Mouse (Mus musculus): ENCODE data around the gene Gstm5. TPM values are rescaled to one million over a fixed set of nuclear protein-coding genes. Genes with fewer than 3 reads are reported as not detected.
"Not testable (repeated sequence)": the region's sequence is repeated elsewhere in the genome, so short reads cannot be mapped to it uniquely, and the experiment has no call there.

Gstm5 gene
- total RNA-seq, 1 experiment: 20.7 TPM

- no peak for TF ChIP-seq MAFK (IDR thresholded peaks at IDR 0.05; ENCODE audit: insufficient read depth, low read depth, low read length)
- TF ChIP-seq CHD2 (IDR thresholded peaks at IDR 0.05; ENCODE audit: low read depth, low read length): no peak
- TF ChIP-seq ZNF384 (IDR thresholded peaks at IDR 0.05; ENCODE audit: low read depth, low read length): no peak
- no peak for TF ChIP-seq ZC3H11A (IDR thresholded peaks at IDR 0.05; ENCODE audit: borderline replicate concordance, low read depth, low read length)
- TF ChIP-seq HCFC1 (IDR thresholded peaks at IDR 0.05; ENCODE audit: borderline replicate concordance, insufficient read depth, low read length): no peak
- in situ Hi-C loops (cut with MboI; ENCODE audit: low sequenced_read_pairs in 2 of 2, unreplicated experiment in 2 of 2): no loop called here
- Histone ChIP-seq H3K9me3 (ENCODE audit: control insufficient read depth, insufficient read depth, low read depth, low read length) (no peaks in the 10 kb centered on the region), H3K4me3 (ENCODE audit: insufficient read depth in 1 of 2, low read depth in 1 of 2, low read length in 2 of 2, poor library complexity in 1 of 2, severe bottlenecking in 1 of 2) (no peak overlapping the region), H3K27ac (ENCODE audit: insufficient read depth, low read depth, low read length, poor library complexity, severe bottlenecking) (no peak overlapping the region), H3K4me1 (ENCODE audit: control insufficient read depth in 2 of 2, insufficient read depth in 2 of 2, low read length in 2 of 2, poor library complexity in 1 of 2) (peaks cover 0 to 12% of the 10 kb centered on the region in 2 experiments; a peak in 2 of 4 replicates), H3K36me3 (ENCODE audit: control insufficient read depth, insufficient read depth, low read length, poor library complexity, severe bottlenecking) (no peaks in the 10 kb centered on the region), H3K9ac (ENCODE audit: insufficient read depth, low read depth, low read length, poor library complexity, severe bottlenecking) (no peak overlapping the region)
- DNase-seq (ENCODE audit: low read depth, low spot score): no peak
These were observed 42.1 kb upstream of the Gstm5 start for GRCm38 (mm10) chr3:107853232-107854181.

DNA sequence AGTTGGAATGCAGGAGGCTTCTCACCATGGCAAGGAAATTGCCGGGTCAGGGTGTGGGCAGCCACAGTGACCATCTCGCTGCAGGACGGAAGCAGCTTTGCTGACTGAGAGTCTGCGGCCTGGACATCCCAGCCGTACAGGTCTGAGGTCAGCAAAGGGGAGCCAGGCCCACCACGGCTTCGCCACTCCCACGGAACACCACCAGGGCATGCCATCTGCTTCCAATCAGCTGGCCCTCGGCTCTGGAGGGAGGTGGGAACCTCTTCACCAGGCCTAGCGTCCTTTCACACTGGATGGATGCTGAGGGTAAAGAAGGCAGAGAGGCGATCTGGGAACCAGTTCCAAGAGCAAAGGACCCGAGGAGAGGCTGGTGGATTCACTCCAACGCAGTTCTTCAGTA, 40.3 kb upstream of the Gstm5 start:
- H3K9ac ChIP-seq (ENCODE audit: insufficient read depth, low read depth, low read length, poor library complexity, severe bottlenecking): no peak overlapping the region
- no peak overlapping the region for H3K27ac ChIP-seq (ENCODE audit: insufficient read depth, low read depth, low read length, poor library complexity, severe bottlenecking)
- H3K36me3 ChIP-seq (ENCODE audit: control insufficient read depth, insufficient read depth, low read length, poor library complexity, severe bottlenecking): no peaks in the 10 kb centered on the region
- H3K9me3 ChIP-seq (ENCODE audit: control insufficient read depth, insufficient read depth, low read depth, low read length): no peaks in the 10 kb centered on the region
- in situ Hi-C loops (cut with MboI; ENCODE audit: low sequenced_read_pairs in 2 of 2, unreplicated experiment in 2 of 2): no loop called here
- H3K4me1 ChIP-seq (ENCODE audit: control insufficient read depth in 2 of 2, insufficient read depth in 2 of 2, low read length in 2 of 2, poor library complexity in 1 of 2): peaks cover 0 to 7% of the 10 kb centered on the region in 2 experiments; a peak in 2 of 4 replicates
- DNase-seq (ENCODE audit: low read depth, low spot score): no peak
- TF ChIP-seq MAFK (IDR thresholded peaks at IDR 0.05; ENCODE audit: insufficient read depth, low read depth, low read length): no peak
- TF ChIP-seq HCFC1 (IDR thresholded peaks at IDR 0.05; ENCODE audit: borderline replicate concordance, insufficient read depth, low read length): no peak
- no peak for TF ChIP-seq ZNF384 (IDR thresholded peaks at IDR 0.05; ENCODE audit: low read depth, low read length)
- no peak for TF ChIP-seq CHD2 (IDR thresholded peaks at IDR 0.05; ENCODE audit: low read depth, low read length)
- no peak for TF ChIP-seq ZC3H11A (IDR thresholded peaks at IDR 0.05; ENCODE audit: borderline replicate concordance, low read depth, low read length)
- no peak overlapping the region for H3K4me3 ChIP-seq (ENCODE audit: insufficient read depth in 1 of 2, low read depth in 1 of 2, low read length in 2 of 2, poor library complexity in 1 of 2, severe bottlenecking in 1 of 2)

DNA sequence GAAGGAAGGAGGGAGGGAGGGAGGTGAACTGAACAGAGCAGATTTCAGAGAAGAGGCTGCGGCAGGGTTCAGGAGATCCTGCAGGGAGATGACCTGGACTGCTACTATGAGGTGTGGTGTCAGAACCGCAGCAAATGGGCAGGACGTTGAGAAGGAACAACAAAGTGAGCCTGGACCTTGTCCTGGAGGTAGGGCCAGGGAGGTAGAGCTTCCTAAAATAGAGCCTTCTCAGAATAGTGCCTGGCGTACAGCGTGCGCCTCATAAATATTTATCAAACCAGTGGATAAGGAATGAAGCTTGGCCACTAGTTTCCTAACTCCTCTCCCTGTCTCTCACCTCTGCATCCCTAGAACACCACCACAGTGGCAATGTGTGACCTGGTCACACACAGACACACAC, 38.0 kb upstream of the Gstm5 start:
- Histone ChIP-seq H3K36me3 (ENCODE audit: control insufficient read depth, insufficient read depth, low read length, poor library complexity, severe bottlenecking) (no peaks in the 10 kb centered on the region), H3K9ac (ENCODE audit: insufficient read depth, low read depth, low read length, poor library complexity, severe bottlenecking) (no peak overlapping the region), H3K4me1 (ENCODE audit: control insufficient read depth in 2 of 2, insufficient read depth in 2 of 2, low read length in 2 of 2, poor library complexity in 1 of 2) (no peaks in the 10 kb centered on the region), H3K9me3 (ENCODE audit: control insufficient read depth, insufficient read depth, low read depth, low read length) (no peaks in the 10 kb centered on the region), H3K4me3 (ENCODE audit: insufficient read depth in 1 of 2, low read depth in 1 of 2, low read length in 2 of 2, poor library complexity in 1 of 2, severe bottlenecking in 1 of 2) (no peak overlapping the region), H3K27ac (ENCODE audit: insufficient read depth, low read depth, low read length, poor library complexity, severe bottlenecking) (no peak overlapping the region)
- in situ Hi-C loops (cut with MboI; ENCODE audit: low sequenced_read_pairs in 2 of 2, unreplicated experiment in 2 of 2): no loop called here
- DNase-seq (ENCODE audit: low read depth, low spot score): no peak
- TF ChIP-seq ZNF384 (IDR thresholded peaks at IDR 0.05; ENCODE audit: low read depth, low read length): no peak
- no peak for TF ChIP-seq ZC3H11A (IDR thresholded peaks at IDR 0.05; ENCODE audit: borderline replicate concordance, low read depth, low read length)

DNA sequence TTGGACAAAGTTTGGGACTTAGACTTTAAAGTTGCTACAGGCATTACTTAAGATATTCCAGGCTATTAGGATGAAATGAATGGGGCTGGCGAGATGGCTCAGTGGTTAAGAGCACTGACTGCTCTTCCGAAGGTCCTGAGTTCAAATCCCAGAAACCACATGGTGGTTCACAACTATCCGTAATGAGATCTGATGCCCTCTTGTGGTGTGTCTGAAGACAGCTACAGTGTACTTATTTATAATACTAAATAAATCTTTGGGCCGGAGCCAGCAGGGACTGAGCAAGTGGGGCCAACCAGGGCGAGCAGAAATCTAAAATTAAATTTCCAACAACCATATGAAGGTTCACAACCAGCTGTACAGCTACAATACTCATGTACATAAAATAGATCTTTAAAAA, 34.1 kb upstream of the Gstm5 start:
- not testable (repeated sequence) for H3K4me1 ChIP-seq (ENCODE audit: control insufficient read depth in 2 of 2, insufficient read depth in 2 of 2, low read length in 2 of 2, poor library complexity in 1 of 2); H3K36me3 ChIP-seq (ENCODE audit: control insufficient read depth, insufficient read depth, low read length, poor library complexity, severe bottlenecking); H3K9ac ChIP-seq (ENCODE audit: insufficient read depth, low read depth, low read length, poor library complexity, severe bottlenecking); H3K4me3 ChIP-seq (ENCODE audit: insufficient read depth in 1 of 2, low read depth in 1 of 2, low read length in 2 of 2, poor library complexity in 1 of 2, severe bottlenecking in 1 of 2); H3K27ac ChIP-seq (ENCODE audit: insufficient read depth, low read depth, low read length, poor library complexity, severe bottlenecking); H3K9me3 ChIP-seq (ENCODE audit: control insufficient read depth, insufficient read depth, low read depth, low read length); DNase-seq (ENCODE audit: low read depth, low spot score)
- in situ Hi-C loops (cut with MboI; ENCODE audit: low sequenced_read_pairs in 2 of 2, unreplicated experiment in 2 of 2): loop anchor here (5.0 to 10.0 kb wide), 2 partner anchors 159 to 167 kb away; partner anchors contain the start of gene Ahcyl1 (in 1 of the 2)

Measured in ES-E14 (cell line).